Mouse (Mus musculus) myocyte (in vitro differentiated cells): ENCODE data around the gene Brd2. TPM values are rescaled to one million over a fixed set of nuclear protein-coding genes. Genes with fewer than 3 reads are reported as not detected.

ENCODE experiments used
- H3K27me3 ChIP-seq: one replicate; pipeline ENCODE4 v1.6.1; 2011; ENCODE audit not compliant: control insufficient read depth, insufficient read depth, insufficient read length
- H3K36me3 ChIP-seq: one replicate; pipeline ENCODE4 v1.6.1; 2011; ENCODE audit not compliant: control insufficient read depth, insufficient read depth
- H3K4me2 ChIP-seq: one replicate; pipeline ENCODE4 v1.6.1; 2011; ENCODE audit warnings: low read depth, control low read depth
- H3K4me3 ChIP-seq: one replicate; pipeline ENCODE4 v1.5.1; 2011; ENCODE audit warnings: mild to moderate bottlenecking, control low read depth, moderate library complexity
- H3K79me2 ChIP-seq: one replicate; pipeline ENCODE4 v1.6.1; 2011; ENCODE audit not compliant: control insufficient read depth, insufficient read depth
- H3ac ChIP-seq: one replicate; pipeline ENCODE4 v1.6.1; 2011; ENCODE audit not compliant: control insufficient read depth, insufficient read length
- CEBPB ChIP-seq: IDR thresholded peaks from 2 replicates; pipeline ENCODE4 v1.6.1; 2011; ENCODE audit warnings: mild to moderate bottlenecking, moderate library complexity; ENCODE audit not compliant: poor library complexity, insufficient read depth, severe bottlenecking
- E2F4 ChIP-seq: IDR thresholded peaks from one replicate; pipeline ENCODE4 v1.6.1; 2011; ENCODE audit warnings: mild to moderate bottlenecking, control low read depth, moderate library complexity; ENCODE audit not compliant: insufficient read depth
- MAX ChIP-seq: IDR thresholded peaks from one replicate; pipeline ENCODE4 v1.6.1; 2011; ENCODE audit warnings: low read depth, mild to moderate bottlenecking, control low read depth
- MYOD1 ChIP-seq, 3 experiments: IDR thresholded peaks; one replicate each; pipeline ENCODE4 v1.6.1; 2011; ENCODE audit warnings: control low read depth in 2 of 3, low read depth in 2 of 3, mild to moderate bottlenecking in 2 of 3, moderate library complexity in 1 of 3; ENCODE audit not compliant: insufficient read length in 2 of 3, control insufficient read depth in 1 of 3
- MYOG ChIP-seq, 3 experiments: IDR thresholded peaks; one replicate each; pipeline ENCODE4 v1.6.1; 2011; ENCODE audit warnings: control low read depth in 2 of 3, low read depth in 2 of 3, mild to moderate bottlenecking in 2 of 3; ENCODE audit not compliant: insufficient read length in 2 of 3, control insufficient read depth in 1 of 3, insufficient read depth in 1 of 3
- POLR2A ChIP-seq: IDR thresholded peaks from one replicate; pipeline ENCODE4 v1.6.1; 2011; ENCODE audit warnings: low read depth, mild to moderate bottlenecking, control low read depth, moderate library complexity; ENCODE audit not compliant: insufficient read length
- POLR2AphosphoS2 ChIP-seq: IDR thresholded peaks from one replicate; pipeline ENCODE4 v1.6.1; 2011; ENCODE audit warnings: low read depth, control low read depth; ENCODE audit not compliant: insufficient read length
- REST ChIP-seq: IDR thresholded peaks from one replicate; pipeline ENCODE4 v1.6.1; 2011; ENCODE audit warnings: mild to moderate bottlenecking, control low read depth, moderate library complexity; ENCODE audit not compliant: insufficient read depth, insufficient read length
- SRF ChIP-seq: IDR thresholded peaks from one replicate; pipeline ENCODE4 v1.6.1; 2011; ENCODE audit warnings: low read depth; ENCODE audit not compliant: control insufficient read depth, insufficient read length
- TCF12 ChIP-seq: IDR thresholded peaks from one replicate; pipeline ENCODE4 v1.6.1; 2011; ENCODE audit warnings: mild to moderate bottlenecking, control low read depth; ENCODE audit not compliant: poor library complexity, insufficient read depth, severe bottlenecking
- TCF3 ChIP-seq: IDR thresholded peaks from one replicate; pipeline ENCODE4 v1.6.1; 2011; ENCODE audit warnings: low read depth, control low read depth; ENCODE audit not compliant: insufficient read length
- USF1 ChIP-seq: IDR thresholded peaks from one replicate; pipeline ENCODE4 v1.6.1; 2011; ENCODE audit warnings: low read depth, mild to moderate bottlenecking, control low read depth, moderate library complexity
- polyA plus RNA-seq: library from polyadenylated mRNA; unstranded; fragments of >200 nt; fragmentation: generic; extraction: Trizol; gene quantifications from one replicate; pipeline ENCODE4 v1.2.1, GENCODE M21; 2012; ENCODE audit warnings: missing spikeins

The Brd2 gene
- polyA plus RNA-seq, 1 experiment = 90.1 TPM

DNA sequence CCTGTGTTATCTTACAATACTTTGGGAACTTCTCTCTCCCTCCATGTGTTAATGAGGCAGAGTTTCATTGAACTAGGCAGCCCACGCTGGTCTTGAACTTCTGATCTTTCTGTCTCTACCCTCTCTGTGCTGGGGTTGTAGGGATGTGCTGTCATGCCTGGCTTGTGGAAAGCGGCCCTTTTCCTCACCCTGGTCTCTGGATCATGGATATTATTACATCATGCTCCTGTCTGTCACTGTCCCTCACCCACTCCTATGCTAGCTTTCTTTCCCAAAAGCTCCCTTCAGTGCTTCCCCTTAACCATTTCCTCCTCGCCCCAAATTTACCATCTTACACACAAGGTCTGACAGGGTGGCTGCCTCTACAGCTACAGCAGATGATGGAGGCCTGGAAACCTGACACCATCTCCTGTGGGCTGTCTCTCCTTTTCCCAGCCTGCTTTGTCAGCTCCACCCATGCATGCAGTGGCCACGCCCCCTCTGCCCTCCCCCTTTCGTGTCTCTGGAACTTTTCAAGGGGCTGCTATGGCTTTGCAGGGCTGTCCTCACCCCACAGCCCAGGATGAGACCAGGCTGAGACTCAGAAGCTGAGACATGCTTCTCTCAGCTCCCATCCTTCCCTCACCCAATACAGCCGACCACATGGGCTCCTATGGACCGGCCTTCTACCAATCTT lies 29.1 kb downstream of the Brd2 start:
- Histone ChIP-seq H3K4me2 (peak overlapping the region; percentile 18), H3ac (no peak overlapping the region), H3K27me3 (no peaks in the 10 kb centered on the region), H3K79me2 (no peaks in the 10 kb centered on the region), H3K36me3 (no peaks in the 10 kb centered on the region), H3K4me3 (no peak overlapping the region)
- TF ChIP-seq TCF12 = no peak

DNA sequence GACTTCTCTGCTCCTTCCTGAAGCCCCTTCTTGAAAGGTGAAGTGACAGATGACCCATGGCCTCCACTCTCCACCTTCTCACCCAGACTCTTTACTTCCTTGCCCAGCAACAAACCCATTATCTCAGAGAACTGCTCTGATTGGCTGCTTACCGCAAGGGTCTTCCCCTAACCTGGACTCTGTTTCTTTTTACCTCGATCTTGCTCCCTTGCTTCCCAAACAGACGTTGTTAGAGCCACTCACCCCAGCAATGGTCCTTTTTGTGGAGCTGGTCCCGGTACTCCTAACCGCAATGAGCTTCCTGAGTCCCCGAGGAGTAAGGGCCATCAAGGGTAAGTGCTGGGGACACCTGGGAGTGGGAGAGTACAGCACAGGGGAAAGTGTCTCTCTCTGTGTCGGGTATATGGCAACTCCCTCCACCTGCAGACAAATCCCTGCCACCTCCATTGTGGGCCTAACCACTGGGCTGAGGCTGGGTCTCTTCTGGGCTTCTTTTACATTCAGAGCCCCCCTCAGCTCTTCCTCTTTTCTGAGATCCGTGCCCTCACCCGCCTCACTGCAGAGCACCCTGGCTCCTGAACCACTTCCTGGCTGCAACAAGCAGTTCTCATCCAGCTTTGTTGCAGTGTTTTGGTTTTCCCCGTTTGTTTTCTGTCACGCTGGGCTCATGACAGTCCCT lies 30.1 kb downstream of the Brd2 start, which contains the start of gene H2-Oa:
TSS of gene H2-Oa (plus strand) at position 144 of the 679 bp plus-strand sequence.
- H3K4me3 ChIP-seq = no peak within 1 kb of the TSS
- no peaks in the 10 kb centered on the region for H3K27me3 ChIP-seq
- peak within 1 kb of the TSS; percentile 18 for H3K4me2 ChIP-seq
- H3K36me3 ChIP-seq = no peaks in the 10 kb centered on the region
- TF ChIP-seq CEBPB (no peak), TCF12 (no peak), POLR2AphosphoS2 (no peak), E2F4 (no peak), USF1 (no peak), REST (no peak), MYOD1 (IDR thresholded peaks at IDR 0.05; ENCODE audit: control insufficient read depth in 1 of 3, insufficient read length in 2 of 3, low read depth in 2 of 3) (no peak)
- no peaks in the 10 kb centered on the region for H3K79me2 ChIP-seq
- no peak within 1 kb of the TSS for H3ac ChIP-seq

DNA sequence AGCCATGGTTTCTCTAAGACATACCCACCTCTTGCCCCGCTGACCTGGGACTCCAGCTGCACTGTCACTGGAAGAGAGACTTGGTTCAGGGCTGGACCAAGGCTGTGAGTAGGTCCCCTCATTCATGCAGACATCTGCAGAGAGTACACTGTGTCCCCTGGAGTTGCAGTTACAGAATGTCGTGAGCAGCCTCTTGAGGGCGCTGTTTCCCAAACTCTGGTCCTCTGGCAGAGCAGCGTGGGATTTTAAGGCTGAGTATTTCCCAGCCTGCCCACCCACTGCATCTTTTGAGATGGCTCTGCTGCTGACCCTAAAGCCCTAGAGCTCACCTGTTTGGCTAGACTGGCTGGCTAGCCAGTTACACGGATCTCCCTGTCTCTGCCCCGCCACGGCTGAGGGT lies 31.5 kb downstream of the Brd2 start:
- Histone ChIP-seq H3K79me2 (no peaks in the 10 kb centered on the region), H3K27me3 (no peaks in the 10 kb centered on the region), H3ac (no peak overlapping the region), H3K36me3 (no peaks in the 10 kb centered on the region), H3K4me3 (no peak overlapping the region), H3K4me2 (no peak overlapping the region)
- TF ChIP-seq CEBPB = no peak
- TF ChIP-seq TCF3 = no peak
- TF ChIP-seq MAX = no peak
- no peak for TF ChIP-seq E2F4
- no peak for TF ChIP-seq SRF
- TF ChIP-seq POLR2A = no peak
- TF ChIP-seq TCF12 = no peak
- no peak for TF ChIP-seq USF1
- no peak for TF ChIP-seq MYOG (IDR thresholded peaks at IDR 0.05; ENCODE audit: control insufficient read depth in 1 of 3, insufficient read depth in 1 of 3, insufficient read length in 2 of 3, low read depth in 2 of 3)
- TF ChIP-seq MYOD1 (IDR thresholded peaks at IDR 0.05; ENCODE audit: control insufficient read depth in 1 of 3, insufficient read length in 2 of 3, low read depth in 2 of 3) = no peak
- TF ChIP-seq REST = no peak
- no peak for TF ChIP-seq POLR2AphosphoS2

DNA sequence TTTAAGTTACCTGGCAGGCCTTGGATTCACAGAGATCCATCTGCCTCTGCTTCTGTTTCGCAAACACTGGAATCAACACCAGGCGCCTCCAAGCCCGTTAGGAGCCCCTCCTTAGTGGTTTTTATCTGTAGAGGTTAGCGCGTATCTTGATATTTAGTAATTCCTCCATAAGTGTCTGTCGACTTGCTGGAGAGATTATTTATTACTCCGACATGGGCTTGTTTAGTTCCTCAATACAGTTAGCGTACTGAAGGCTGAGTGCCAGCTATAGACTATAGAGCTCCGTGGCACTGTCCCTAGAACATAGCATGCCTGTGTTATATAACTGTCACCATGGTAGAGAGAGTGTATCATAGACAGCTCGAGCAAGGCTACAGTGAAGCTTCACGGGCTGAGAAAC lies 34.3 kb downstream of the Brd2 start:
- Histone ChIP-seq H3K79me2 (no peaks in the 10 kb centered on the region), H3K27me3 (peaks cover 5% of the 10 kb centered on the region), H3K36me3 (no peaks in the 10 kb centered on the region), H3K4me3 (no peak overlapping the region), H3ac (no peak overlapping the region), H3K4me2 (no peak overlapping the region)
- TF ChIP-seq REST (no peak), MYOD1 (IDR thresholded peaks at IDR 0.05; ENCODE audit: control insufficient read depth in 1 of 3, insufficient read length in 2 of 3, low read depth in 2 of 3) (no peak), USF1 (no peak), MAX (no peak)

DNA sequence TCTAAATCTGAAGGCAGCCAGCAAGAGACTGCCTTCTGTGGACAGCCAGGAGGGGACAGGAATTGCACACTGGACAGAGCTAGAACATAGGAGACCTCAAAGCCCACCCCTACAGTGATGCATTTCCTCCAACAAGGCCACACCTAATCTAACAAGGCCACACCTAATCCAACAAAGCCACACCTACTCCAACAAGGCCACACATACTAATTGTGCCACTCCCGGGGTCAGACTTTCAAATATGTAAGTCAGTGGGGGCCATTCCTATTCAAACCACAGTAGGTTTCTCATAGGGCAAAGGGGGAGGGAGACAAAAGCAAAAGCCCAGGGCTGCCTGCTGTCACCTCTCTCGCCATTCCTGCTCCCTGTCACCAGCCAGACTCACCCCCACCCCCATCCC lies 35.0 kb downstream of the Brd2 start:
- no peaks in the 10 kb centered on the region for H3K79me2 ChIP-seq
- no peak overlapping the region for H3K4me3 ChIP-seq
- TF ChIP-seq CEBPB = no peak
- TF ChIP-seq REST = no peak
- TF ChIP-seq POLR2A = no peak
- TF ChIP-seq MYOG (IDR thresholded peaks at IDR 0.05; ENCODE audit: control insufficient read depth in 1 of 3, insufficient read depth in 1 of 3, insufficient read length in 2 of 3, low read depth in 2 of 3) = no peak
- TF ChIP-seq POLR2AphosphoS2 = no peak
- TF ChIP-seq E2F4 = no peak
- no peak for TF ChIP-seq USF1
- TF ChIP-seq MYOD1 (IDR thresholded peaks at IDR 0.05; ENCODE audit: control insufficient read depth in 1 of 3, insufficient read length in 2 of 3, low read depth in 2 of 3) = no peak
- TF ChIP-seq TCF3 = no peak
- TF ChIP-seq MAX = no peak
- no peak overlapping the region for H3ac ChIP-seq
- no peak overlapping the region for H3K4me2 ChIP-seq
- H3K36me3 ChIP-seq = no peaks in the 10 kb centered on the region
- peaks cover 5% of the 10 kb centered on the region for H3K27me3 ChIP-seq
